Mouse (Mus musculus) heart, postnatal 0 days (tissue): ENCODE measurements around the gene Rhbdl1.

Experiments
- CTCF ChIP-seq: IDR thresholded peaks from 2 replicates; pipeline ENCODE4 v1.5.1; 2016; ENCODE audit warnings: antibody characterized with exemption, control low read depth, low read depth
- EP300 ChIP-seq: IDR thresholded peaks from 2 replicates; pipeline ENCODE4 v1.6.1; 2016; ENCODE audit warnings: antibody characterized with exemption, low read depth

- no peak for TF ChIP-seq CTCF
- no peak for TF ChIP-seq EP300
These were observed 5.4 kb downstream of the Rhbdl1 start for GRCm38 (mm10) chr17:25831451-25832281.
